In genomic region chr12:69582613-69583269, GRCm38 (mm10) we compare ENCODE assay signal across 8 mouse cellular contexts. TPM values are rescaled to one million over a fixed set of nuclear protein-coding genes. Genes with fewer than 3 reads are reported as not detected.
A peak's percentile ranks its signal among the peaks of the same experiment; 100 is the strongest.
DNase-seq lines count a peak whose midpoint lies in the region; ATAC-seq and TF ChIP-seq lines count a peak whose summit lies in the region.

Vcpkmt (minus strand) TSS chr12:69583028.

- no peak for TF ChIP-seq CTCF in gastrocnemius, adult 2 months (IDR thresholded peaks at IDR 0.05)
- no peak for TF ChIP-seq CTCF in hindbrain, postnatal 0 days (IDR thresholded peaks at IDR 0.05; ENCODE audit: low read depth)
- TF ChIP-seq CTCF in left cerebral cortex, adult 2 months (IDR thresholded peaks at IDR 0.05), result no peak

- intact Hi-C loops in gastrocnemius, adult 2 months (cut with DNase I), result loop anchor here (5.0 kb wide), 1 partner anchor 115 kb away; no protein-coding TSS in a partner anchor
- intact Hi-C loops in left cerebral cortex, adult 2 months (cut with DNase I), result loop anchor here (2.0 to 5.0 kb wide), 2 partner anchors 100 to 210 kb away; partner anchors contain the start of genes Arf6, Gm9887 and Sos2

- peak; percentile 96 for ATAC-seq in hindbrain, postnatal 0 days
- peak; percentile 99 for ATAC-seq in megakaryocyte, adult 5-6 weeks (ENCODE audit: poor library complexity, severe bottlenecking)

- H3K27ac ChIP-seq in gastrocnemius, adult 2 months, result peak within 1 kb of the TSS; percentile 87
- H3K27ac ChIP-seq in hindbrain, postnatal 0 days, result peak within 1 kb of the TSS; percentile 88
- peak within 1 kb of the TSS; percentile 87 for H3K27ac ChIP-seq in left cerebral cortex, adult 2 months

- WGBS in hindbrain, postnatal 0 days, result under 1% methylated on average over 54 of the region's 56 CpGs

- peak within 1 kb of the TSS; percentile 79 for H3K4me3 ChIP-seq in gastrocnemius, adult 2 months
- peak within 1 kb of the TSS; percentile 81 for H3K4me3 ChIP-seq in hindbrain, postnatal 0 days (ENCODE audit: low read length)
- H3K4me3 ChIP-seq in left cerebral cortex, adult 2 months, result peak within 1 kb of the TSS; percentile 85

- no peaks in the 10 kb centered on the region for H3K9me3 ChIP-seq in hindbrain, postnatal 0 days (ENCODE audit: low read length)

- peaks cover 5% of the 10 kb centered on the region; the same call in 1 of the 2 replicates for H3K4me1 ChIP-seq in hindbrain, postnatal 0 days (ENCODE audit: insufficient read depth, low read length)

- peaks cover 26% of the 10 kb centered on the region; the same call in 1 of the 2 replicates for H3K36me3 ChIP-seq in hindbrain, postnatal 0 days (ENCODE audit: insufficient read depth, low read length)

- no peaks in the 10 kb centered on the region for H3K27me3 ChIP-seq in hindbrain, postnatal 0 days (ENCODE audit: insufficient read depth, low read length)

- peak; percentile 72 for DNase-seq in WW6 (ENCODE audit: low read depth, low spot score)
- peak; percentile 67 to 83 for DNase-seq in cerebellum, postnatal 4 days (ENCODE audit: low spot score in 2 of 2)
- peak; percentile 92 for DNase-seq in gastrocnemius, adult 2 months
- DNase-seq in hindbrain, postnatal 0 days (ENCODE audit: low spot score), result peak; percentile 95
- peak; percentile 90 to 91 for DNase-seq in left cerebral cortex, adult 2 months (ENCODE audit: extremely low spot score in 1 of 2, low spot score in 2 of 2)
- peak; percentile 88 to 89 for DNase-seq in right cerebral cortex, adult 2 months (ENCODE audit: low spot score in 2 of 2)
- peak; percentile 91 for DNase-seq in urinary bladder, postnatal 14 days (ENCODE audit: low spot score)

- peak within 1 kb of the TSS; percentile 73 for H3K4me2 ChIP-seq in hindbrain, postnatal 0 days (ENCODE audit: low read depth, low read length)

- peak within 1 kb of the TSS; percentile 87 for H3K9ac ChIP-seq in hindbrain, postnatal 0 days (replicated peaks; ENCODE audit: low read length)

RNA-seq across cellular contexts. Expression of gene Vcpkmt, which starts in this region (rescaled TPM):
- 1 to 10 TPM; 3.5 to 3.7 TPM for total RNA-seq in gastrocnemius, adult 2 months (2021)
- 4.0 and 6.1 TPM in 2 replicates for total RNA-seq in hindbrain, postnatal 0 days (2014; rRNA removed)
- polyA plus RNA-seq in hindbrain, postnatal 0 days (2015; fragmentation: Nextera tagmentation; extraction: Ambion mirVana), result 33.0 and 33.6 TPM in 2 replicates
- 10 to 100 TPM; 23.2 to 26.0 TPM for total RNA-seq in left cerebral cortex, adult 2 months (2021)
- 5.9 and 6.6 TPM in 2 replicates for total RNA-seq in megakaryocyte, adult 5-6 weeks (2015)
- 5.6 and 6.6 TPM in 2 replicates for total RNA-seq in megakaryocyte, adult 5-6 weeks (2017)

Comparison
In these comparisons a context has a peak if more than half of its experiments do, and no peak if none do; other contexts are left out.
1. Peak in every context shown above with its lines: DNase-seq, ATAC-seq, H3K4me3 ChIP-seq and H3K27ac ChIP-seq.